Mouse (Mus musculus): ENCODE results near the gene Drosha.

DNA sequence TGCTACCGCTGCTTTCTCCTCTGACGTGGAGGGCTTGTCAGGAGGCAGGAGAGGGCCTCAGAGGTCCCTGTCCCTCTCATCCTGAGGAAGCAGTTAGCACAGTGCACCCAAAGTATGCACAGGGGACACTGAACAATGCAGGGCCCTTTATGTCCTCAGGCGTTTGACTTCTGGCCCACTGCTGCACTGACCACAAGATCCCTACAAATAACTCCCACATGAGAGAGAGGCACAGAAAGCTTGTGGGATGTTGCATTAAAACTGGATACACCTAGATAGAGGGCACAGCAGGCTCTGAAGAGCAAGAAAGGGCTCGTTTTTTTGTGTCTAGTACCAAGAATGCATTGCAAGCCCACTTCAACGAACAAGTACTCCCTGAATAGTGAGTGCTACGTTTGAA is 30.3 kb upstream of the Drosha start:
- no peak for TF ChIP-seq POLR2A (IDR thresholded peaks at IDR 0.05; ENCODE audit: extremely low read depth, insufficient read depth, low read length)
- TF ChIP-seq CTCF (IDR thresholded peaks at IDR 0.05; ENCODE audit: extremely low read depth, insufficient read depth, low read length), result no peak

Measured in cortical plate, adult 2 months (tissue).